8 mouse cellular contexts compared by ENCODE assay signal in the genomic region with DNA sequence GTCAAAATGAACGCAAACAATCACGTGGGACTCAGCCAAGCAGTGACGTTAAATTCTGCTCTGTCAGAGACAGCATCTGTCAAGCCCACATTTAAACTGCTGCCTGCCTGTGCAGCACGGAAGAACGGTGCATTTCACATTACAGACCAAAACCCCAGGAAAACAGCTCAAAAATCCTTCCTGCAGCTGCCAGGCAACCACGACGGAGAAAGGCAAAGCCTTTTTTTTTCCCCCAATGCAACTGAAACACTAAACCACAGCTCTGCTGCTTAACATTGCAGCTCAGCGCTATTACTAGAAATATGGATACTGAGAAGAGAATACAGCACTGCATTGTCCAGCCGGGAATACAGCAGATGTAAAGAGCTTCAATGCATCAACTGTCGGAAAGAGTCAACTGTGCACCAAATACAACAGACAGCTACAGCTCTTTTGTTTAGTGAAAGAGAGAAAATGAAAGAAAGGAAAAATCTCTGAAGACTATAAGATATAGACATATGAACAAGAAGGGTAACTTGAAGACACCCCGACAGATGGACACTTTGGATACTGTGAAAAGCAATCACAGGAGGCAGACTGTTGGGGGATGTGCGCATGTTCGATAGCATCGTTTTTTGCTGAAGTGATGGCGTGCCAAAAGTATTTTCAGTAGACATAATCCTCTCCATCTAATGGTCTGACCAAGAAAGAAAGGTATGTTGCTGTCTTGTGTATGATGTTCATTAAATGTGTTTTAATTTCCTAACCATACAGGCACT. TPM values are rescaled to one million over a fixed set of nuclear protein-coding genes. Genes with fewer than 3 reads are reported as not detected.
DNase-seq lines count a peak whose midpoint lies in the region; ATAC-seq and TF ChIP-seq lines count a peak whose summit lies in the region.

A gene (plus strand): TSS at position 15 of the 758 bp plus-strand sequence.

- H3K9me3 ChIP-seq in lung, embryonic 16.5 days (ENCODE audit: control insufficient read depth, low read length), result no peaks in the 10 kb centered on the region
- H3K9me3 ChIP-seq in neural tube, embryonic 15.5 days (replicated peaks), result no peaks in the 10 kb centered on the region

- peak within 1 kb of the TSS; percentile 5; the same call in 1 of the 2 replicates for H3K4me3 ChIP-seq in lung, embryonic 16.5 days (ENCODE audit: low read length)
- H3K4me3 ChIP-seq in lung, adult 2 months (replicated peaks; ENCODE audit: extremely low read depth, low read depth, low read length), result no peak within 1 kb of the TSS
- H3K4me3 ChIP-seq in cortical plate, adult 2 months (ENCODE audit: insufficient read depth, low read length), result peak within 1 kb of the TSS; percentile 58
- peak within 1 kb of the TSS; percentile 51 for H3K4me3 ChIP-seq in neural tube, embryonic 15.5 days (replicated peaks)

- H3K27ac ChIP-seq in lung, embryonic 16.5 days (ENCODE audit: low read length), result no peak within 1 kb of the TSS
- peak within 1 kb of the TSS; percentile 85 for H3K27ac ChIP-seq in cortical plate, adult 2 months (ENCODE audit: insufficient read depth, low read length)
- peak within 1 kb of the TSS; percentile 95 for H3K27ac ChIP-seq in neural tube, embryonic 15.5 days (replicated peaks)

- TF ChIP-seq POLR2A in lung, adult 2 months (IDR thresholded peaks at IDR 0.05; ENCODE audit: borderline replicate concordance, extremely low read depth, low read depth, low read length), result no peak
- TF ChIP-seq POLR2A in cortical plate, adult 2 months (IDR thresholded peaks at IDR 0.05; ENCODE audit: extremely low read depth, insufficient read depth, low read length), result peak; percentile 98

- peak within 1 kb of the TSS; percentile 19 for H3K4me2 ChIP-seq in lung, embryonic 16.5 days (ENCODE audit: low read depth, low read length)
- H3K4me2 ChIP-seq in neural tube, embryonic 15.5 days, result peak within 1 kb of the TSS; percentile 56

- 51% methylated on average over 15 of the region's 15 CpGs for WGBS in lung, embryonic 16.5 days
- WGBS in lung, adult 2 months, result 52% methylated on average over 15 of the region's 15 CpGs
- WGBS in neural tube, embryonic 15.5 days, result 16% methylated on average over 15 of the region's 15 CpGs

- no peaks in the 10 kb centered on the region for H3K4me1 ChIP-seq in lung, embryonic 16.5 days (replicated peaks; ENCODE audit: control insufficient read depth, insufficient read depth, low read length)
- peaks cover 2% of the 10 kb centered on the region; the same call in 1 of the 2 replicates for H3K4me1 ChIP-seq in lung, adult 2 months (ENCODE audit: control insufficient read depth, insufficient read depth, low read length)
- H3K4me1 ChIP-seq in cortical plate, adult 2 months (ENCODE audit: control insufficient read depth, insufficient read depth, low read length), result no peaks in the 10 kb centered on the region
- peaks cover 4% of the 10 kb centered on the region; the same call in 1 of the 2 replicates for H3K4me1 ChIP-seq in neural tube, embryonic 15.5 days

- no peaks in the 10 kb centered on the region for H3K27me3 ChIP-seq in lung, embryonic 16.5 days (ENCODE audit: control insufficient read depth, insufficient read depth, low read depth, low read length)
- no peaks in the 10 kb centered on the region for H3K27me3 ChIP-seq in neural tube, embryonic 15.5 days (replicated peaks)

- ATAC-seq in lung, embryonic 16.5 days (ENCODE audit: low read depth), result no peak
- ATAC-seq in hematopoietic stem cell, adult 5-6 weeks (replicated peaks in 1 of 2; ENCODE audit: insufficient read depth in 1 of 2, low FRiP score in 2 of 2, low TSS enrichment in 1 of 2, low read depth in 1 of 2, poor library complexity in 2 of 2, severe bottlenecking in 2 of 2), result peak; percentile 90
- peak; percentile 93 for ATAC-seq in neural tube, embryonic 15.5 days (ENCODE audit: low FRiP score)

- no peak for DNase-seq in lung, adult 2 months
- peak; percentile 60 to 65 for DNase-seq in left cerebral cortex, adult 8-10 months (ENCODE audit: low spot score in 2 of 2)
- no peak for DNase-seq in spleen, adult 12 weeks (ENCODE audit: low spot score)
- DNase-seq in lung, postnatal 25 days (ENCODE audit: low spot score), result no peak

- no peak for TF ChIP-seq CTCF in lung, adult 2 months (IDR thresholded peaks at IDR 0.05; ENCODE audit: insufficient read depth, low read length)
- no peak for TF ChIP-seq CTCF in cortical plate, adult 2 months (IDR thresholded peaks at IDR 0.05; ENCODE audit: extremely low read depth, insufficient read depth, low read length)

- H3K36me3 ChIP-seq in lung, embryonic 16.5 days (ENCODE audit: control insufficient read depth, insufficient read depth, low read length), result no peaks in the 10 kb centered on the region; the same call in 1 of the 2 replicates
- H3K36me3 ChIP-seq in neural tube, embryonic 15.5 days, result no peaks in the 10 kb centered on the region

- H3K9ac ChIP-seq in lung, embryonic 16.5 days (ENCODE audit: low read length), result no peak within 1 kb of the TSS
- peak within 1 kb of the TSS; percentile 73 for H3K9ac ChIP-seq in neural tube, embryonic 15.5 days (replicated peaks)

RNA-seq across cellular contexts. Expression of the gene that starts here (rescaled TPM):
- 0.31 and 0.35 TPM in 2 replicates for polyA plus RNA-seq in lung, embryonic 16.5 days (2015; fragmentation: Nextera tagmentation; extraction: Ambion mirVana)
- polyA plus RNA-seq in lung, adult 2 months (2012; rRNA removed), result 0.19 and 0.20 TPM in 2 replicates
- 8.7 and 9.7 TPM in 2 replicates for polyA plus RNA-seq in cortical plate, adult 2 months (2012; rRNA removed)
- 0.25 and 0.40 TPM in 2 replicates for total RNA-seq in hematopoietic stem cell, adult 5-6 weeks (2017)
- 10 to 100 TPM; 15.1 to 19.3 (median 17.1) TPM for total RNA-seq in left cerebral cortex, adult 8-10 months (2022)
- polyA plus RNA-seq in neural tube, embryonic 15.5 days (2015; fragmentation: Nextera tagmentation; extraction: Ambion mirVana), result 5.8 and 7.4 TPM in 2 replicates

Comparison
In these comparisons a context has a peak if more than half of its experiments do, and no peak if none do; other contexts are left out.
1. RNA of the gene that starts here (total RNA-seq): 15.1 to 19.3 TPM in left cerebral cortex, adult 8-10 months; 0.25 to 0.40 TPM in hematopoietic stem cell, adult 5-6 weeks; every median in the first group is over 10 times any median in the second.
2. Peak in ATAC-seq in hematopoietic stem cell, adult 5-6 weeks; RNA of the gene not detected or under 1 TPM.
3. DNase-seq: peak in left cerebral cortex, adult 8-10 months (2 of 2); none in lung, adult 2 months (single experiment), spleen, adult 12 weeks (single experiment) and lung, postnatal 25 days (single experiment).